Mouse (Mus musculus) liver, adult 2 months (tissue): ENCODE data around the gene Mettl26. TPM values are rescaled to one million over a fixed set of nuclear protein-coding genes. Genes with fewer than 3 reads are reported as not detected.

ENCODE experiments used
- DNase-seq: peaks from one replicate; pipeline ENCODE4 v3.0.0-alpha.2; 2011; ENCODE audit warnings: low read depth, low spot score; ENCODE audit errors: extremely low read depth
- H3K27ac ChIP-seq: fragments of 200-500 bp; replicated peaks from 2 replicates; pipeline ENCODE4 v1.5.1; 2012; ENCODE audit warnings: low read depth, mild to moderate bottlenecking, control low read depth, inconsistent platforms, low read length; ENCODE audit not compliant: insufficient read depth
- H3K27me3 ChIP-seq: fragments of 200-500 bp; 2 replicates; pipeline ENCODE4 v1.6.1; 2012; ENCODE audit warnings: mild to moderate bottlenecking, moderate library complexity, low read length, inconsistent platforms; ENCODE audit not compliant: control insufficient read depth, insufficient read depth
- H3K36me3 ChIP-seq: fragments of 200-500 bp; 2 replicates; pipeline ENCODE4 v1.6.1; 2012; ENCODE audit warnings: low read length, inconsistent platforms; ENCODE audit not compliant: control insufficient read depth, insufficient read depth
- H3K4me1 ChIP-seq: fragments of 200-500 bp; 2 replicates; pipeline ENCODE4 v1.6.1; 2011; ENCODE audit warnings: low read length; ENCODE audit not compliant: control insufficient read depth, insufficient read depth
- H3K4me3 ChIP-seq: fragments of 200-500 bp; 2 replicates; pipeline ENCODE4 v1.5.1; 2011; ENCODE audit warnings: low read depth, mild to moderate bottlenecking, control low read depth, low read length, moderate library complexity; ENCODE audit not compliant: insufficient read depth
- H3K79me2 ChIP-seq: fragments of 200-500 bp; 2 replicates; pipeline ENCODE4 v1.6.1; 2012; ENCODE audit warnings: inconsistent platforms, mild to moderate bottlenecking, low read length, moderate library complexity; ENCODE audit not compliant: control insufficient read depth, insufficient read depth
- H3K9ac ChIP-seq: fragments of 200-500 bp; 2 replicates; pipeline ENCODE4 v1.6.1; 2012; ENCODE audit warnings: low read depth, mild to moderate bottlenecking, control low read depth, inconsistent platforms, low read length
- CTCF ChIP-seq: fragments of 200-500 bp; IDR thresholded peaks from 2 replicates; pipeline ENCODE4 v1.5.1; 2011; ENCODE audit warnings: low read depth, low read length, control low read depth
- POLR2A ChIP-seq: fragments of 200-500 bp; IDR thresholded peaks from 2 replicates; pipeline ENCODE4 v1.6.1; 2011; ENCODE audit warnings: low read length, control low read depth; ENCODE audit not compliant: insufficient read depth; ENCODE audit errors: extremely low read depth
- WGBS: fragments of 180-500 bp; shearing (Covaris S2); methylation state at CpG from one replicate; pipeline ENCODE4 v1.1.7; 2018; 5-methylcytosine and 5-hydroxymethylcytosine counted together
- polyA plus RNA-seq: library from polyadenylated mRNA; depleted of rRNA; stranded (reverse); fragments of >200 nt; gene quantifications from 2 replicates; pipeline ENCODE4 v1.2.3, GENCODE M21; 2012
- total RNA-seq: library from RNA; depleted of rRNA; stranded (reverse); fragments of >200 nt; gene quantifications from 2 replicates; pipeline ENCODE4 v1.2.3, GENCODE M21; 2014

Mettl26 gene
- total and polyA plus RNA-seq, 2 experiments, result 131 to 415 TPM

DNA sequence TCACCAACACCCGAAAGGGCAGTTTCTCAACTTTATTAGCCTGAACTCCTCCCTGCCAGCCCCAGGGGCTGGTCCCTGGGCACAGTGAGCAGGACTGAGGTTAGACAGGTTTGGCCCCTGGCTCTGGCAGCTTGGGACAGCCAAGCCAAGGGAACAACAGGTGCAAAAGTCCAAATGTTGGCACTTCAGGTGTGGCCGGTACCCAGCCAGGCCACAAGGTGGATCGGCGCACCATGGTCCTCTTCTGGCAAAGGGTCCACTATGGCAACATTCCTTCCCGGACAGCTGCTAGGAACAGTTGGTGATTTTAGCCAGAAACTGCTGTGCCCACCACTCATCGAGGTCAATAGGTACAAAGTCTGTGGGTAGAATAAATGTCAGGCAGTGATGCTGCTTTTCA, 11.2 kb upstream of the Mettl26 start:
- WGBS, result 25% methylated on average over 6 of the region's 6 CpGs
- no peaks in the 10 kb centered on the region for H3K27me3 ChIP-seq
- peaks cover 21% of the 10 kb centered on the region; the same call in 1 of the 2 replicates for H3K79me2 ChIP-seq
- no peaks in the 10 kb centered on the region for H3K36me3 ChIP-seq
- no peak overlapping the region for H3K9ac ChIP-seq
- peak; percentile 90 for DNase-seq
- H3K27ac ChIP-seq, result peak overlapping the region; percentile 48; the same call in 1 of the 2 replicates
- peaks cover 30% of the 10 kb centered on the region for H3K4me1 ChIP-seq
- no peak overlapping the region for H3K4me3 ChIP-seq
- TF ChIP-seq CTCF, result peak; percentile 66
- no peak for TF ChIP-seq POLR2A

DNA sequence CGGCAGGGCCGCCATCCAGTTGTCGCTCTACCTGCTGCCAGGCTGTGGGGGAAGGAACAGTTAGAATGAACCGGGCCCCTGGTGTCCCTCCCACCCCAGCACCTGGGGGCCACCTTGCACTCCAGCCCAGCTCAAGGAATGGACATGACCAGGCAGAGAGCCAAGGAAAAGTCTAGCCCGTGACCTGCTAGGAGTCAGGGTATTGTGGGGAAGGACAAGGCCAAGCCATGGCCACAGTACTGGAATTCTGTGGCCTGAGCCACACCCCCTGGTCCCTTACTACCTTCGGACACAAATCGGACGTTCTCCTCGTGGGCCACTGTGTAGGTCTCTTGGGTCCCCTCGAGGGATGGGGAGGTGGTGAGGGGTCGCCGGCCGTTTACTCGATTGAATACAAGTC, 10.6 kb upstream of the Mettl26 start:
- H3K36me3 ChIP-seq, result no peaks in the 10 kb centered on the region
- no peak overlapping the region; the same call in 1 of the 2 replicates for H3K9ac ChIP-seq
- H3K27ac ChIP-seq, result peak overlapping the region; percentile 48
- 78% methylated on average over 14 of the region's 14 CpGs for WGBS
- H3K4me3 ChIP-seq, result no peak overlapping the region
- H3K27me3 ChIP-seq, result no peaks in the 10 kb centered on the region
- no peak for DNase-seq
- H3K79me2 ChIP-seq, result peaks cover 21% of the 10 kb centered on the region; the same call in 1 of the 2 replicates
- TF ChIP-seq POLR2A, result no peak
- no peak for TF ChIP-seq CTCF
- peaks cover 34% of the 10 kb centered on the region for H3K4me1 ChIP-seq

DNA sequence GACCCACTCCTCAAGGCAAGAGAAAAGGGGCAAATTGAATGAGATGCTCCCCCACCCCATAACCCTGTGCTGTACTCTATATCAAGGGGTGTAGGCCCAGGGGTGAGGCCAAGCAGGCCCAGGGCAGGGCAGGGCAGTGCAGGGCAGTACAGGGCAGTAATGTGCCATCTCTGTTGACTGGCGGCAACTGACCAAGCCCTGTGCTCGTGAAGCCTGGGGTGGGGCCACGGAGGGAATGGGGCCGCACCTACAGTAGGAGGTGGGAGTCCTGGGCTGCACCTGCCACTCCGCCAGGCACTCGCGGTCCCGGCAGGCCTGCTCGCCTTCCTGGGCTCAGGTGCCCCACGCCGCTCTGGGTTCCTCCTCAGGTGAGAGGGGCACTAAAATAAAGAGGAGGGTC, 9.6 kb upstream of the Mettl26 start:
- Histone ChIP-seq H3K4me3 (no peak overlapping the region), H3K9ac (0 out of 2 replicates have a peak overlapping the region, but pooled peaks have one; percentile 8), H3K4me1 (peaks cover 34% of the 10 kb centered on the region), H3K79me2 (peaks cover 21% of the 10 kb centered on the region; the same call in 1 of the 2 replicates), H3K27ac (peak overlapping the region; percentile 61), H3K27me3 (no peaks in the 10 kb centered on the region), H3K36me3 (no peaks in the 10 kb centered on the region)
- WGBS, result 85% methylated on average over 11 of the region's 11 CpGs
- DNase-seq, result no peak
- no peak for TF ChIP-seq POLR2A
- TF ChIP-seq CTCF, result no peak

DNA sequence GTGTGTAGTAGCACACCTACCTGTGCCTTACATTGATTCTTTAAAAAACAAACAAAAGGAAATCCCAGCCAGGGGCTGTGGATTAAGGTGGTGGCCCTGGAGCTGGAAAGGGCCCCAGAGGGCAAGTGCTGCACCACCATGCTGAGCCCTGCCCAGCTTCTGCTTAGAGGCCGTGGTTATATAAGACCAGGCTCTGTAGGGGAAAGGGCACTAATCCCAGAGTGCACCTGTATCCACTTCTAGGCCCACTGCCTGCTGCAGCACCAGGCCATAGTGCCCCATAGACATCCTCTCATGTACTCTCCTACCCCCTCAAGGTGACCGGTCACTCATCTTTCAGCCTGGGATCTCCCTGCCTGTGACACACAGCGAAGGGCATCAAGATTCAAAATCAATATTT, 8.7 kb upstream of the Mettl26 start:
- peaks cover 30% of the 10 kb centered on the region for H3K4me1 ChIP-seq
- H3K36me3 ChIP-seq, result no peaks in the 10 kb centered on the region
- TF ChIP-seq CTCF (no peak), POLR2A (no peak)
- H3K79me2 ChIP-seq, result peaks cover 21% of the 10 kb centered on the region; the same call in 1 of the 2 replicates
- WGBS, result 50% methylated on average over 3 of the region's 3 CpGs
- no peak overlapping the region for H3K4me3 ChIP-seq
- peak overlapping the region; percentile 33; the same call in 1 of the 2 replicates for H3K9ac ChIP-seq
- H3K27me3 ChIP-seq, result no peaks in the 10 kb centered on the region
- DNase-seq, result peak; percentile 63
- H3K27ac ChIP-seq, result peak overlapping the region; percentile 61

DNA sequence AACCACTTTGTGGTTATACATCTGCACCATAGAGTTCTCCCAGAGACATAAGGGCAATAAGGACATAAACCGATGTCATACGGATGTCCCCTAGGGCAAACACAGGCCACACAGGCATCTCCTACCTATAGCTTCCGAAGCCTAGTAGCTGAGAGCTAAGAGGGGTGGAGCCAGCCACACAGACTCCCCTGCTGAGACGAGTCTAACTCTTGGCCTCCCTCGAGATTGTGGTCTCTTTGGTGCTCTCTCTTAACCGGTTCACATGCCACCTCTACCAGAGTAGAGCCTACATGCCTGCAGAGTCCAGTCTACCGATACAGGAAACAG, 7.4 kb upstream of the Mettl26 start:
- TF ChIP-seq POLR2A, result no peak
- no peak for TF ChIP-seq CTCF
- no peak for DNase-seq
- Histone ChIP-seq H3K4me1 (peaks cover 27% of the 10 kb centered on the region), H3K79me2 (peaks cover 21% of the 10 kb centered on the region; the same call in 1 of the 2 replicates), H3K27me3 (no peaks in the 10 kb centered on the region), H3K36me3 (no peaks in the 10 kb centered on the region), H3K4me3 (peak overlapping the region; percentile 87), H3K27ac (peak overlapping the region; percentile 88), H3K9ac (peak overlapping the region; percentile 91)
- 6% methylated on average over 7 of the region's 7 CpGs for WGBS

DNA sequence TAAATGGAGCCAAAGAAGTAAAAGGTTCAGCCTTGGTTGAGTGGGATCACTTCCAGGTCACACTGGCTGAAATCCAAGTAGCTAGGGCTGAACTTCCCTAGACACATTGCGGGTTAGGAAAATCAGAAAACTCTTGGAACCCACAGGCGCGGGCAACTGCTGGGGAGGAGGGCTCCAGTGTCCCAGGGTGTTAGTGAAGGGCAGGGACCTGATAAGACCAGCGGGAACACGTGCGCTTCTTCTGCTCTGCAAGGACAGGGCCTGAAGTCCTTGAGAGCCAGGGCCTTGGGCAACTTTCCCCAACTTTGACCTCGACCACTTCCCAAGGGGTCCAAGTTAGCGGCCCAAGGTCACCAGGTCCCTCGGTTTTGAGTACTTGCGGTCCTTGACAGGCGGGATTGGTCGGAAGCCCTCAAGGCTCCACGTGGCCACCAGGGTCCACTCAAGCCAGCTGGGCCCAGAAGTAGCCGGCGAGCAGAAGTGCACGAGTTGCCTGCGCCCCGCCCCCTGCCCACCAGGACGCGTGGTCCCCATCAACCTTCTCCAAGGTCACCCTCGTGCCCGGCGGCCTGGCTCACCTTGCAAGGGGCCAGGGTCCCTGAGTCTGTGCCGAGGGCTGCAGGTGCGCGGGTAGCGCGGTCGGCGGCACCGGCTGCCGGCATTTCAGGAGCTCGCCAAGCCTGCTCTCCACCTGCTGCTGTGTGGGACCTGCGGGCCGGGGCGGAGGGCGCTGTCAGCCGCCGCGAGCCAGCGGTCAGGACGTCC, 6.9 kb upstream of the Mettl26 start:
- peak; percentile 91 for DNase-seq
- Histone ChIP-seq H3K27ac (peak overlapping the region; percentile 88), H3K36me3 (no peaks in the 10 kb centered on the region), H3K4me1 (peaks cover 27% of the 10 kb centered on the region), H3K79me2 (peaks cover 21% of the 10 kb centered on the region; the same call in 1 of the 2 replicates), H3K27me3 (no peaks in the 10 kb centered on the region), H3K9ac (peak overlapping the region; percentile 91), H3K4me3 (peak overlapping the region; percentile 87)
- TF ChIP-seq POLR2A (no peak), CTCF (no peak)
- under 1% methylated on average over 42 of the region's 42 CpGs for WGBS
